Mouse (Mus musculus) E14TG2a.4 (cell line): ENCODE data around the gene Srsf3.
A peak's percentile ranks its signal among the peaks of the same experiment; 100 is the strongest.

ENCODE experiments used
- H3K27me3 ChIP-seq: 2 replicates; pipeline ENCODE4 v1.6.1; 2014; ENCODE audit warnings: low read length, control low read depth; ENCODE audit not compliant: insufficient read depth
- H3K36me3 ChIP-seq: 2 replicates; pipeline ENCODE4 v1.6.1; 2014; ENCODE audit warnings: low read length, control low read depth; ENCODE audit not compliant: insufficient read depth
- H3K4me1 ChIP-seq: replicated peaks from 2 replicates; pipeline ENCODE4 v1.6.1; 2014; ENCODE audit warnings: low read depth, low read length, control low read depth
- H3K4me3 ChIP-seq: replicated peaks from 2 replicates; pipeline ENCODE4 v1.5.1; 2014; ENCODE audit warnings: mild to moderate bottlenecking, low read length
- H3K9me3 ChIP-seq: 2 replicates; pipeline ENCODE4 v1.6.1; 2014; ENCODE audit warnings: low read length, control low read depth
- CTCF ChIP-seq: conservative IDR thresholded peaks from 2 replicates; pipeline ENCODE4 v1.5.1; 2014; ENCODE audit warnings: low read length
- NANOG ChIP-seq: IDR thresholded peaks from 2 replicates; pipeline ENCODE4 v1.6.1; 2014; ENCODE audit warnings: borderline replicate concordance, low read length, mixed read lengths
- POU5F1 ChIP-seq: IDR thresholded peaks from 2 replicates; pipeline ENCODE4 v1.6.1; 2014; ENCODE audit warnings: low read length, borderline replicate concordance

Gene Srsf3

DNA sequence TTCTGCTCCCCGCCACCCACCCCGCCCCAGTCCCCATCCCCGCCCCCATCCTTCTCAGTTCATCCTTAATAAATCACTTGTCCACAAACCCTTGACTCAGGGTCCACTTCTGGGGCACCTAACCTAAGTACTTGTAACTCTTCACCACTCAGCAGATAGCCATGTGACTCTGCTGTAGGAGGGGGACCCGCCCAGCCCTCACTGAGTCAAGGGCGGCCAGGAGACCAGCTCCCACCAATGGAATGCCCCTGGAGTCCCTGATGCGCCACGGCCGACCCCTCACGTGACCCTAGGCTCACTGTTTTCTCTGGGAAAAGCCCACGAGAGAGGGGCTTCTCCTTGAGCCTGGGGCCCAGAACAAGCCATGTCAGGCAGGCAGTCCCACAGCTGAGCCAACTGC lies 36.6 kb downstream of the Srsf3 start:
- H3K36me3 ChIP-seq = peaks cover 13% of the 10 kb centered on the region; the same call in 1 of the 2 replicates
- H3K4me3 ChIP-seq = peak overlapping the region; percentile 41
- no peaks in the 10 kb centered on the region for H3K9me3 ChIP-seq
- H3K4me1 ChIP-seq = peaks cover 98% of the 10 kb centered on the region
- TF ChIP-seq POU5F1 (no peak), NANOG (no peak), CTCF (no peak)
- no peaks in the 10 kb centered on the region for H3K27me3 ChIP-seq

DNA sequence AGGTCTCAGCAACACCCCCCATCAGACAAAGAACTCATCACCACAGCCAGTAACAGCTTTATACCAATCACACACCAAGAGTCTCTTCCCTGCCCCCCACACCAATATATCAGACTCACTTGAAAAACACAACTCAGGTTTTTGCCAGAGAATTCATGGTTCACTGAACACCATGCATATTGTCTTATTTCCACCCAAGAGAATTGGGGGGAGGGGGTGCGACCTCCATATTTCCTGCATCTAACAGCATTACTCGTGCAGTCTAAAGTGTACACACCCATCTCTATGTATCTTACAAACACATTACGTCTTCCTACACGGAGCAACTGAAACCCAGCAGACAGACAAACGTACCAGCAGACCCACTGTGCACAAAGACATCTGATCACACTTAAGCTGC lies 39.4 kb downstream of the Srsf3 start:
- Histone ChIP-seq H3K36me3 (peaks cover 30% of the 10 kb centered on the region), H3K4me1 (peaks cover 96% of the 10 kb centered on the region), H3K27me3 (no peaks in the 10 kb centered on the region), H3K9me3 (no peaks in the 10 kb centered on the region), H3K4me3 (peak overlapping the region; percentile 64; the same call in 1 of the 2 replicates)
- no peak for TF ChIP-seq NANOG
- no peak for TF ChIP-seq CTCF
- no peak for TF ChIP-seq POU5F1

DNA sequence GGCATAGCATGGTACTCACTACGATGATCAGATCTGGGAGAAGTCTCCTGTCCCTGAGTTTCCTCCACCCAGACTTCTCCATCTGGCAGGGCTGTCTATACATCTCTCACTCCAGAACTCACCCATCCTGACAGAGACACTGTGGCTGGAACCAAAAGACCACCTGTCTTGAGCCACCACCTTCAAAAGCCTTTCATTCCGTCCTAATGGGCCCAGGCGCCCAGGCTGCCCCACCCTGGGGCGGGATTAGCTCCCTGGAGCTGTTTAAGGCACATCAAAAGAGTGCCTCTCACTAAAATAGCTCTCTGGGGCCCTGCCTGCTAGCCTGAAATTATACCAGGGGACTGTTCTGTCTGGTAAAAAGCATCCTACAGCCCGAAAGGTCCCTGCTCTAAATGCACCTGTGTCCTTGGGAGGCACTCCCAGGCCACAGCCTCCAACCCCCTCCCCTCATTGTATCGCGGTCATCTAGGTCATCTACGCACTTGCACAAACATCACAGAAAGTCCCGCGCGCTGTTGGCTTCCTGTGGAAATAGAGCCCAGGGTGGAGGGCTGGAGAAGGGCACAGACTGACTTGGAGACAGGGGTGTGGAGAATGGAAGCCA lies 40.4 kb downstream of the Srsf3 start:
- Histone ChIP-seq H3K36me3 (peaks cover 35% of the 10 kb centered on the region), H3K4me3 (peak overlapping the region; percentile 64), H3K4me1 (peaks cover 94% of the 10 kb centered on the region), H3K27me3 (no peaks in the 10 kb centered on the region), H3K9me3 (no peaks in the 10 kb centered on the region)
- no peak for TF ChIP-seq POU5F1

DNA sequence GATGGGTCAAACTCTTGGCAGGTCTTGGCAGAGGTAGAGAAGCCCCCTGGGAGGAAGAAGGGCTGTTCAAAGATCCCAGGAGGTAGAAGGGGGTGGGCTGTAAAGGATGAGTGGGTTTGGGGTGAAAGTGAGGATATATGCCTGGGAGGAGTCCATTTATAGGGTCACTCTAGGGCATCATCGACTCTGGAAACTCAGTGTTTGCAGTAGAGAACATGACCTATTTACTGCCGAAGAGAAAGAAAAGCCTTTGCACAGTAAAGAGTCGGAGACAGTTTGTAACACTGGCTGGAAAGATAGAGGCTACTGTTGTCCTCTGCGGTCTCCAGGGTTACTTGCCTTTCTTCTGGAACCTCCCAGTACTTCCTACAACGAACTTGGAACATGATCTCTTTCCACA lies 40.9 kb downstream of the Srsf3 start:
- no peaks in the 10 kb centered on the region for H3K27me3 ChIP-seq
- H3K9me3 ChIP-seq = no peaks in the 10 kb centered on the region
- peaks cover 35% of the 10 kb centered on the region for H3K36me3 ChIP-seq
- H3K4me1 ChIP-seq = peaks cover 93% of the 10 kb centered on the region
- TF ChIP-seq CTCF (no peak), POU5F1 (no peak), NANOG (no peak)
- peak overlapping the region; percentile 64 for H3K4me3 ChIP-seq

DNA sequence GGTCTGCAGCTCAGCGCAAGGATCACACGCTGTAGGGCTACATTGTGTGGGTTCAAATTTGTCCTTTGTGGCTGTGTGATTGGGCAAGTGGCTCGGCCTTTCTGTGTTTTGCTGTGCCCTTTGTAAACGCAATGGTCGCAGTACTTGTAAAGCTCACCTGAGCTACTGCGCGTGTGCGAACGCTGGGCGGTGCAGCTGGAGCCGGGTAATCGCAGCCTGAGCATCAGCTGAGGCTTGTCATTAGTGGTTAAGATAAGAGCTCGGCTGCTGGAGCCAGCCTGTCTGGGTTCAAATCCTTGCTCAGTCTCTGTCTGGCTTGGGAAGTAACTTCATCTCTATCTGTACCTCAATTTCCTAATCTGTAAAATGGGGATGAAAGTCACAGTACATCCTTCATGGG lies 41.7 kb downstream of the Srsf3 start:
- Histone ChIP-seq H3K4me1 (peaks cover 87% of the 10 kb centered on the region), H3K27me3 (no peaks in the 10 kb centered on the region)
- TF ChIP-seq CTCF (no peak), POU5F1 (no peak), NANOG (no peak)

DNA sequence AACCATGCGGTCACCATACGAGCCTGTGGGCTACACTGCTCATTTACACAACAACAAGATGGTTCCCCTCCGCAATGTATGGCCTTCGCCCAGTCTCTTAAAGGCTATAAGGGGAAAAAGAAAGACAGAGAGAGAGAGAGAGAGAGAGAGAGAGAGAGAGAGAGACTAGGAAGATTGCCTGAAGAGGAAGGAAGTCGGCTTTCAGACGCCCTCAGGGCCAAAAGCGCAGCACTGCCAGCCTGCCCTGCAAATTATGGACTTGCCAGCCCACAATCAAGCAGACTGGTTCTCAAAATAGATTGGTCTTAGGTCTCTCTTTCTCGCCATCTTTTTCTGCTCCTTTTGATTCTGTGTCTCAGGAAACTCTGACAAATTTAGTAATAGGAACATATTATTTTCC lies 43.8 kb downstream of the Srsf3 start:
- H3K36me3 ChIP-seq = peaks cover 22% of the 10 kb centered on the region
- no peaks in the 10 kb centered on the region for H3K9me3 ChIP-seq
- no peaks in the 10 kb centered on the region for H3K27me3 ChIP-seq
- TF ChIP-seq POU5F1 (no peak), CTCF (no peak), NANOG (no peak)
- peaks cover 83% of the 10 kb centered on the region for H3K4me1 ChIP-seq
- peak overlapping the region; percentile 3 for H3K4me3 ChIP-seq

More for the DNA sequence above, 41.7 kb downstream of the Srsf3 start:
- Histone ChIP-seq H3K36me3 (peaks cover 35% of the 10 kb centered on the region), H3K4me3 (peak overlapping the region; percentile 64), H3K9me3 (no peaks in the 10 kb centered on the region)

DNA sequence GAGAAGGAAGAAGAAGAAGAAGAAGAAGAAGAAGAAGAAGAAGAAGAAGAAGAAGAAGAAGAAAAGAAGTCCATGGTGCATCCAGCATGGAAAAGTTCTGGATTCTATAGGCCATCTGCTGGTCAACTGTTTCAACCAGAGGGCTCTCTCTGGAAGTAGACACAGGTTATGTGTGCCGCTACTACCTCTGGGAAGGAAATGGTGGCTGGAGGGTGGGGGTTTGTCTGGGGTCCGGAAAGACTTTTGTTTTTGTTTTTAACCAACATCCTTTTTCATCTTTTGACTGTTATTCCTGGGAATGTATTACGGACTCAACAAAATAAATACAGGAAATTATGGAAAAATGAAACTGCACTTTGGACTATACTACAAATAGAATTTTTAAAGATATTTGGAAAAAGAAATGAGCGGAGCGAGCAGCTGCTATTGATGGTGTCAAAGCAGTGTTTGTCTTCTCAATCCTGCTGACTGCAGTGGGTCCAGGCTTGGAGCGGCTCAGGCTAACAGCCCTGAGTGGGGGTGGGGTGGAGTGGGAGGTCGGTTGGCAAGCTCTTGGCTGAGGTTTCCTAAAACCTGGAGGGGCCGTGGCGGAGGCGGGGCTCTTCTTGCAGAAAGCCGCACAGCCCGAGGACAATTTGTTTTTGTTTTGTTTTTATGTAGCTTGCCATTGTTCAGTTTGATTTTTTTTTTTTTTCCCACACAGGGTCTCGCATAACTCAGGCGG lies 45.5 kb downstream of the Srsf3 start:
- Histone ChIP-seq H3K4me3 (peak overlapping the region; percentile 81), H3K36me3 (peaks cover 22% of the 10 kb centered on the region), H3K4me1 (peaks cover 81% of the 10 kb centered on the region), H3K9me3 (no peaks in the 10 kb centered on the region), H3K27me3 (no peaks in the 10 kb centered on the region)
- no peak for TF ChIP-seq POU5F1
- TF ChIP-seq NANOG = no peak
- TF ChIP-seq CTCF = no peak

DNA sequence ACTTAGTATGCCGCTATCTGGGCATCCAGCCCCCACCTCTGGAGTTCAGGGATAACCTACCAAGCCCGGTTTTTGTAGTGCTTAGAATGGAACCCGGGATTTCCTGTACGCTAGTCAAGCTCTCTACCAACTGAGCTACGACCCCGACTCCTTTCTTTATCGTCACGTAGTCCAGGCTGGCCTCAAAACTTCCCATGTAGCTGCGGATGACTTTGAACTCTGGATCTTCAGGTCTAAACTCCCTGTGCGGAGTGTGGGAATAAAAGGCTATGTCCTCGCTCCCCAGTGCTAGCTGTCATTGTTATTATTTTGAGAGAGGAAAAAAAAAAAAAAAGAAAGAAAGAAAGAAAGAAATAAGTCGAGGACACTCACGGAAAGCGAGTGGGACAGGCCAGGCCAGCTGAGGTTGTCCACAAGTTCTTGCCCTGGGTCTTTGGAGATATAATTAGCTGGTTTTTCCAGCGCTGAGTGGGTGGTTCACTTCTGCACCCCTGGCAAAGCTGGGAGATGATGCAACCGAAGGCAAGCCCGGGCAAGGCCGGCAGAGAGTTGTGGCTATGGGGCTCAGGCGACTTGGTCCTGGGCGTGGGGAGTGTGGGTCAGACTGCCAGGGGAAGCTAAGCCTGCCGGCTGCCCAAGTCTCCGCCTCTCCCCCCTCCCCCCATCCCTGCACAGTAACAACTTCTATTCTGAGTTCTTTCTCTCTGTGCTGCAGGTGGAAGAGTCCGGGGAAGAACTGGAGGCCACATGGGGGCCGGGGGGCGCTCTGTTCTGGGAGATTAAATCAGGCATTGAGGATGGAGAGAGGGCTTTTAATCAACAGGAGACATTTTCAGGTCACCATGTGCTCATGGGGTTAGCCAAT lies 46.3 kb downstream of the Srsf3 start:
- Histone ChIP-seq H3K9me3 (no peaks in the 10 kb centered on the region), H3K36me3 (peaks cover 22% of the 10 kb centered on the region), H3K4me1 (peaks cover 80% of the 10 kb centered on the region), H3K27me3 (no peaks in the 10 kb centered on the region), H3K4me3 (peak overlapping the region; percentile 81)
- TF ChIP-seq NANOG = no peak
- no peak for TF ChIP-seq CTCF
- no peak for TF ChIP-seq POU5F1
